Mouse (Mus musculus): ENCODE results near the gene Ppp1r1c. TPM values are rescaled to one million over a fixed set of nuclear protein-coding genes. Genes with fewer than 3 reads are reported as not detected.

Gene Ppp1r1c
- polyA plus RNA-seq (2015; fragmentation: Nextera tagmentation; extraction: Ambion mirVana), result 2.1 and 4.8 TPM in 2 replicates

DNA sequence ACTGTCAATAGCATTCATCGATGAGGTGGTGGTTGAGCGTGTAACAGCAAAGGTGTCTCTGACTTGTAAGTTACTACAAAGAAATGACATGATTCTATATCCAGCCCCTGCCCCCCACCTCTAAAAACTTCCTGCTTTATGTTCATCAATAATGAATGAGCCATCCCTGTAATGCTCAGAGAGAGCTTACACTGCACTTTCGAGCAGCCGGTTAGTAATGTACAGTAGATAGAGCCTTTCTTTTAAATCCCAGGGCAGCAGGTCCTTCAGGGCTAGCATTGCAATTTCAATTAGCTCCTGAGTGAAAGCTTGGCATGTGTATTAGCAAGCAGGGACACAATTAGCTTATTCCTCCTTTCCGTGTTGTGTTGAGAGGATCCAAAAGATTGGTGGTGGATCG is at the start of gene Ppp1r1c:
Gene Ppp1r1c, plus strand, starts transcription at position 206 of the 400 bp plus-strand sequence.
- Histone ChIP-seq H3K4me2 (ENCODE audit: low read length) (0 out of 2 replicates have a peak within 1 kb of the TSS, but pooled peaks have one; percentile 4), H3K9me3 (replicated peaks; ENCODE audit: control insufficient read depth, low read length, poor library complexity, severe bottlenecking) (no peaks in the 10 kb centered on the region), H3K4me3 (ENCODE audit: low read depth, low read length) (no peak within 1 kb of the TSS), H3K36me3 (ENCODE audit: control insufficient read depth, insufficient read depth, low read length) (no peaks in the 10 kb centered on the region), H3K4me1 (ENCODE audit: control insufficient read depth, insufficient read depth, low read length) (no peaks in the 10 kb centered on the region), H3K27me3 (ENCODE audit: control insufficient read depth, insufficient read depth, low read depth, low read length) (no peaks in the 10 kb centered on the region), H3K9ac (ENCODE audit: low read depth, low read length) (no peak within 1 kb of the TSS), H3K27ac (ENCODE audit: low read length) (no peak within 1 kb of the TSS)
- 63% methylated on average over 6 of the region's 6 CpGs for WGBS
- 0 out of 2 replicates have a peak, but pooled peaks have one; percentile 56 for ATAC-seq

DNA sequence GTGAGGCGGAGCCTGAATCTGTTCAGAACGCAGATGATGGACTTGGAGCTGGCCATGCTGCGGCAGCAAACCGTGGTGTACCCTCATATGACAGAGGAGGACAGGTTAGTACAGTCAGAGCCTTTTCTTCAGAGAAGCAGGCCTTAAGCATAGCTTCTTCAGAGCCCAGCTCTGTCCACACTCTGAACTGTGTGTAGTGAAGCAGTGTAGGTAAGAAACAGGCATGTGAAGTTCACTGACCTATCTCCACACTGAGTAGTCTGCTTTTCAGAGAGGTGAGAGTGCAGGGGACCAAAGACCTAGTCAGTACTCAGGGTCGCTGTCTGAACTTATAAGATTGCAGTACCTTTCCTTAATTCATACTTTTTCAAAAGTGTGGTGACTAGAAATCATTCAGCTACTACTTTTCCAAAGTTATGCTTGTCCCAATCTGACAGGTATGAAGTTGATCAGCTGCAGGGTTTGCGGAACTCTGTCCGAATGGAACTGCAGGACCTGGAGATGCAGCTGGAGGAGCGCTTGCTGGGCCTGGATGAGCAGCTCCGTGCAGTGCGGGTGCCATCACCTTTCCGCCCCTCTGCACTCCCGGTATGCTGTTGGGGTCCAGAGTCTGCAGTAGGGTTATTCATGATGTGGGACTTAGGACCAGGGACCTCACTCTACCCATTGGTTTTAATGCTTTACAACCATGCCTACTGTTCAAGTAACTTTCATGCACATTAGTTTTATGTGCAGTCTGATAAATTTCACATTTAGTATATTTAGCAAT is 47.0 kb upstream of the Ppp1r1c start:
- Histone ChIP-seq H3K4me2 (ENCODE audit: low read length) (no peak overlapping the region), H3K27me3 (ENCODE audit: control insufficient read depth, insufficient read depth, low read depth, low read length) (no peaks in the 10 kb centered on the region), H3K9me3 (replicated peaks; ENCODE audit: control insufficient read depth, low read length, poor library complexity, severe bottlenecking) (no peaks in the 10 kb centered on the region), H3K4me3 (ENCODE audit: low read depth, low read length) (no peak overlapping the region), H3K27ac (ENCODE audit: low read length) (no peak overlapping the region), H3K4me1 (ENCODE audit: control insufficient read depth, insufficient read depth, low read length) (no peaks in the 10 kb centered on the region), H3K36me3 (ENCODE audit: control insufficient read depth, insufficient read depth, low read length) (no peaks in the 10 kb centered on the region; the same call in 1 of the 2 replicates), H3K9ac (ENCODE audit: low read depth, low read length) (no peak overlapping the region)
- 69% methylated on average over 12 of the region's 12 CpGs for WGBS
- ATAC-seq, result no peak

DNA sequence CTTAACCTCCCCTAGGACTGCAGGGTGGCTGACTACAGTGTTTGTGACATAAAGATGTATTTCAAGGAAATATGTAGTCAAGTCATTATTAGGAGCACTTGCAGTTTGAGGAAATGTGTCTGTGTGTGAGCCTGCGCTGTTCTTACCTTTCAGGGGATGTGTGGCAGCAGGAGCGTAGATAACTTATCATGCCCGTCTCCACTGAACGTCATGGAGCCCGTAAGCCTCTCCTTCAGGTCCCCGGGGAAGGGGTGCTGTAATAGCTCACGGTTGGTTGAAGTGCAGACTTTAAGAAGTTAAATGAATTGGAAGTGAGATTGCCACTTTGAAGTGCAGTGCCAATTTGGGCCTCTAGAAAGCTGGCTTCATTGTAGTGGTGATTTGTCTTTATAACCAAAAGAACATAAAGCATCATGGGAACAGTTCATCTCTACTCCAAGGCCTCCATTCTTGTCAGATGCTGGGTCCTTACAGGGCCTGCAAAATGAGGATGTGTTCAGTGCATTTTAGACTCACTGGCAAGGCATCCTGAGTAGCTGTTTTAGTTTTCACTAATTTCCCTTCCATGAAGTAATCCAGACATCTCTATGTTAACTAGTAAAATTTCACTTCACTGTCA is 46.0 kb upstream of the Ppp1r1c start:
- Histone ChIP-seq H3K27ac (ENCODE audit: low read length) (no peak overlapping the region), H3K9ac (ENCODE audit: low read depth, low read length) (no peak overlapping the region), H3K4me1 (ENCODE audit: control insufficient read depth, insufficient read depth, low read length) (no peaks in the 10 kb centered on the region), H3K27me3 (ENCODE audit: control insufficient read depth, insufficient read depth, low read depth, low read length) (no peaks in the 10 kb centered on the region), H3K9me3 (replicated peaks; ENCODE audit: control insufficient read depth, low read length, poor library complexity, severe bottlenecking) (no peaks in the 10 kb centered on the region), H3K4me3 (ENCODE audit: low read depth, low read length) (no peak overlapping the region), H3K4me2 (ENCODE audit: low read length) (no peak overlapping the region), H3K36me3 (ENCODE audit: control insufficient read depth, insufficient read depth, low read length) (no peaks in the 10 kb centered on the region; the same call in 1 of the 2 replicates)
- WGBS, result 46% methylated on average over 7 of the region's 7 CpGs
- no peak for ATAC-seq

DNA sequence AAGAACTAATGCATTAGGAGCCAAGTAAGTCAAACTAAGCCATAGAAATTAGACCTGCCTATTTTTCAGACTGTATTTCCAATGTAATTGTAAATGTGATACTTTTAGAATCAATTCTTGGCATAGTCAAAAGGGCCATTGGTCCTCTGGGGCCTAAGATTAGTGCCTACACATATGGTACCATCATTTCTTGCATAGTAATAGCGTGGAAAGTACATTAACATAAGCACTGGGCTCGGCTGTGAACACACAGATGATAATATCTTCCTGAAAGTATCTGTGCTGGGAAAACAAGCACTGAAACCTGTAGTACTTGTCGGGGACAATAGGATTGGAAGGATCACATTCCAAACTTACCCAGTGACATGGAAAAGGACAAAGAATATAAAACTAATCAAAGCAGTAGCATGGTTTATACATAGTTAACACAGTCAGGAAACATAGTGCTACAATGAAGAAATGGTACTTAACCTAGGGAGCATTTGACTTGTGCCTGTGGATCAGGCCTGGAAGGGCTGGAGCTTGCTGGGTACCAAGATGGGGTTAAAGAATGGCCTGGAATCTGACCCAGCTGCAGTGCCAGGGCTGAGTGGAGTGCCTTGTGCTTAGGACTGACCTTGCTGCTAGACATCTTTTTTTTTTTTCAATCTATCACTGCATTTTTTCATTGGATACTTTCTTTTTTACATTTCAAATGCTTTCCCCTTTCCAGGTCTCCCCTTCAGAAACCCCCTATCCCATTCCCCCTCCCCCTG is 42.9 kb upstream of the Ppp1r1c start:
- H3K27ac ChIP-seq (ENCODE audit: low read length), result no peak overlapping the region
- H3K4me3 ChIP-seq (ENCODE audit: low read depth, low read length), result no peak overlapping the region
- no peak overlapping the region for H3K9ac ChIP-seq (ENCODE audit: low read depth, low read length)
- no peaks in the 10 kb centered on the region for H3K36me3 ChIP-seq (ENCODE audit: control insufficient read depth, insufficient read depth, low read length)
- H3K4me2 ChIP-seq (ENCODE audit: low read length), result no peak overlapping the region
- H3K9me3 ChIP-seq (replicated peaks; ENCODE audit: control insufficient read depth, low read length, poor library complexity, severe bottlenecking), result no peaks in the 10 kb centered on the region
- ATAC-seq, result no peak
- no peaks in the 10 kb centered on the region for H3K27me3 ChIP-seq (ENCODE audit: control insufficient read depth, insufficient read depth, low read depth, low read length)
- WGBS, result 44% methylated on average over 3 of the region's 3 CpGs
- no peaks in the 10 kb centered on the region for H3K4me1 ChIP-seq (ENCODE audit: control insufficient read depth, insufficient read depth, low read length)

DNA sequence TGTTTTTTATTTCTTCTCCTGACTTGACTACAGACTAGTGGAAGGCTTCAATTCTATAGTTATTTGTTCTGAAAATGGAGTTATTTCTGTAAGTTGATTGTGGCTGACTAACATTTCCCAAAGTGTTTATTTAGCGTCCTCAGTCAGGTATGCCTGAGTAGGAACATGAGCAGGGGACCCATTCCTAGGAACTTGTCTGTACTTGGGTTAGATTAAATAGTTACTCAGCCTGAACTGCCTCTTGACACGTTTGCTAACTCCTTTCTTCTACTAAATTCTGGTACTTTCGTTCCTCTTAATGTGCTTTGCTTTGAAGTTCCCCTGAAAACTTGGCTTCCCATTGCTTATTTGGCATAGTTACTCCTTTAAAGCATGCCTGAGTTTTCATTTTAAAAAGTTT is 42.1 kb upstream of the Ppp1r1c start:
- WGBS, result 42% methylated on average over 3 of the region's 3 CpGs
- Histone ChIP-seq H3K27me3 (ENCODE audit: control insufficient read depth, insufficient read depth, low read depth, low read length) (no peaks in the 10 kb centered on the region), H3K4me3 (ENCODE audit: low read depth, low read length) (no peak overlapping the region), H3K36me3 (ENCODE audit: control insufficient read depth, insufficient read depth, low read length) (no peaks in the 10 kb centered on the region), H3K9me3 (replicated peaks; ENCODE audit: control insufficient read depth, low read length, poor library complexity, severe bottlenecking) (no peaks in the 10 kb centered on the region), H3K4me2 (ENCODE audit: low read length) (no peak overlapping the region), H3K4me1 (ENCODE audit: control insufficient read depth, insufficient read depth, low read length) (no peaks in the 10 kb centered on the region), H3K9ac (ENCODE audit: low read depth, low read length) (no peak overlapping the region), H3K27ac (ENCODE audit: low read length) (no peak overlapping the region)
- ATAC-seq, result no peak

DNA sequence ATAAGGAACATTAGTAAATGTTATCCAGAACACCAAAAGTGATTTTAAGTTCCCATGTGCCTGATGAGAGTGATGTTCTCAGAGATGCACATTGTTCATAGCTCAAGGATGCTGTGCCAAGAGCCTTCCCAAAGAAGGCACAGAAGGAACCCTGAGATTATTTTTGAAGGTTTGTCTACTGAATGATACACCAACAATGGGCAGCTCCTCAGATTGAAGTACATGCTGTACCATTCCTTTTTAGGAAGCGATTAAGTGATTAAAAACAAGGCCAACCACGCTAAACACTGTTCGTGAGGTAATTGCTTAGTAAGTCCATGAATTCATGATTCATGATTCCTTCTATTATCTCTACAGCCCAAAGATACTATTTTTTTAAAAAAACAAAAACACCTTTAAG is 32.3 kb upstream of the Ppp1r1c start:
- no peaks in the 10 kb centered on the region for H3K9me3 ChIP-seq (replicated peaks; ENCODE audit: control insufficient read depth, low read length, poor library complexity, severe bottlenecking)
- H3K36me3 ChIP-seq (ENCODE audit: control insufficient read depth, insufficient read depth, low read length), result 0 out of 2 replicates have a peak, but pooled peaks cover 2% of the 10 kb centered on the region
- no peak overlapping the region for H3K27ac ChIP-seq (ENCODE audit: low read length)
- no peaks in the 10 kb centered on the region for H3K27me3 ChIP-seq (ENCODE audit: control insufficient read depth, insufficient read depth, low read depth, low read length)
- H3K4me3 ChIP-seq (ENCODE audit: low read depth, low read length), result no peak overlapping the region
- 85% methylated on average over 3 of the region's 3 CpGs for WGBS
- H3K4me1 ChIP-seq (ENCODE audit: control insufficient read depth, insufficient read depth, low read length), result no peaks in the 10 kb centered on the region
- H3K9ac ChIP-seq (ENCODE audit: low read depth, low read length), result no peak overlapping the region
- ATAC-seq, result no peak
- no peak overlapping the region for H3K4me2 ChIP-seq (ENCODE audit: low read length)

DNA sequence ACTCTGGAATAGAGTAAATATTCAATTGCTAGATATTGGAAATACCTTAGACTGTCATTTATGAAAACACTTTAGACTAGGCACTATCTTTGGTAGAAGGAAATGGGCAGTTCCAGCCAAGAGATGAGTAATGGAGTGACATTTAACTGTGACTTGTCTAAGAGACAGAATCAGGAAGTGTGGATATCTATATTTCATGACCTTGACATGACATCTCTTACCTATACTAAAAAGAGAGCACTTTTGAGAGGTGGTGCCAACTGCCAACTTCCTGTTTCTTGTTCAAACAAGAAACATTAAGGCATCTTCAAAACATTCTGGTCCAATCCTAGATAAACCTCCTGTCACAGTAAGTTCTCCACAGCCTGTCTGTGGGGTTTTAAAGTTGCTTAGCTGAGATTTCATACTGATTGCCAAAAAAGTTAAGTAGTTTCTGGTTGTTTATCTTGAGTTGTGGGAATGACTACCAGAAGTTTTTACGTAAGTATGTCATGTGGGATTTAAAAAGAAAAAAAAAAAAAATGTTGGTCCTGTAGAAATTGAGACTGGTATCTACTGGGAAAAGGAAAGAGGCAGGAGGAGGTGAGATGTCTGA is 29.8 kb upstream of the Ppp1r1c start:
- Histone ChIP-seq H3K9ac (ENCODE audit: low read depth, low read length) (no peak overlapping the region), H3K27ac (ENCODE audit: low read length) (no peak overlapping the region), H3K4me1 (ENCODE audit: control insufficient read depth, insufficient read depth, low read length) (no peaks in the 10 kb centered on the region), H3K36me3 (ENCODE audit: control insufficient read depth, insufficient read depth, low read length) (no peaks in the 10 kb centered on the region), H3K27me3 (ENCODE audit: control insufficient read depth, insufficient read depth, low read depth, low read length) (no peaks in the 10 kb centered on the region), H3K4me2 (ENCODE audit: low read length) (no peak overlapping the region), H3K9me3 (replicated peaks; ENCODE audit: control insufficient read depth, low read length, poor library complexity, severe bottlenecking) (no peaks in the 10 kb centered on the region), H3K4me3 (ENCODE audit: low read depth, low read length) (no peak overlapping the region)
- 97% methylated on average over 1 of the region's 1 CpGs for WGBS
- ATAC-seq, result no peak

DNA sequence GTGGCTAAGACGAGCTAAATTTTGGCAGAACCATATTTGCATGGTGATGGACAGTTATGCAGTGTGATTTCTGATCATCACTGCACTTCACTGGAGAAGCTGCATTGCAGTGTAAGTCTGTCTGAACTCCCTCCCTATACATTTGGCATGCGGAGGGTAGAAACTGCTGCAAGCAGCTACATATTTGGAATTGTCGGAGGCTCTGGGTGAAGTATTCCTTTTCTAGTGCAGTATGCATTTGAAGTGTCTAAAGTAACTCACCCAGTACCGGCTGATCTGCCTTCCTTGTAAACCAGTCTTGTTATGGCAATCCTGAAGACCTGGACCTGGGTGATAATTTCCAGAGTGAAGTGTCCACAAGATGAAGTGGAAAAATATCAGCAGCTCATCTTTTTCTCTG is 25.9 kb upstream of the Ppp1r1c start:
- Histone ChIP-seq H3K9me3 (replicated peaks; ENCODE audit: control insufficient read depth, low read length, poor library complexity, severe bottlenecking) (no peaks in the 10 kb centered on the region), H3K4me2 (ENCODE audit: low read length) (no peak overlapping the region), H3K4me3 (ENCODE audit: low read depth, low read length) (no peak overlapping the region), H3K27ac (ENCODE audit: low read length) (no peak overlapping the region), H3K36me3 (ENCODE audit: control insufficient read depth, insufficient read depth, low read length) (no peaks in the 10 kb centered on the region), H3K4me1 (ENCODE audit: control insufficient read depth, insufficient read depth, low read length) (no peaks in the 10 kb centered on the region), H3K27me3 (ENCODE audit: control insufficient read depth, insufficient read depth, low read depth, low read length) (no peaks in the 10 kb centered on the region), H3K9ac (ENCODE audit: low read depth, low read length) (no peak overlapping the region)
- WGBS, result 88% methylated on average over 4 of the region's 4 CpGs
- ATAC-seq, result no peak

All from midbrain, embryonic 16.5 days (tissue).